ENCODE assay signal across 20 mouse cellular contexts in the genomic region with DNA sequence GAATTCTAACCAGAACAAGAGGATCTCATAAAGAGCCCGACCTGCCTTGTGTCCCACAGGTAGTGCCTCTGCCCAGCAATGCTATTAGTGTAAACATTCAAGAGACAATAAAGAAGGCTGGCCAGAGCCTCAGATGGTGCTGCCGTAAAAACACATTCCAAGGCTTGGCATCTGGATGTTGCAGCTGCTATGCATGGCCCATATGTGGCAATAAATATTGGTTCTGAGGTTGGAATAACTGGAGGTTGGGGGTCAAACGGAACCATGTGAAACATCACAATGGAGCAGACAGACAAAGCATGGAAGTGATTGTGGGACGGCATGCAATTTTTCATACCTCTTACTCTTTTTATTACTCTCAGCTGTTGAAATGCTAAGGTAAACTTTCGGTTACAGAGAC.
DNase-seq lines count a peak whose midpoint lies in the region; ATAC-seq lines count a peak whose summit lies in the region.
"Had no signal": no experiment of that assay in that cellular context is flagged by ENCODE, and none has a peak within 500 bp of the region (broad histone marks: within the 10 kb centered on the region; RNA-seq: fewer than 3 reads in every experiment).

No protein-coding gene starts in this region.

- peak overlapping the region; percentile 41 for H3K27ac ChIP-seq in limb, embryonic 12.5 days
- no peak overlapping the region for H3K27ac ChIP-seq in heart, embryonic 11.5 days (ENCODE audit: low read depth, low read length)
- H3K27ac ChIP-seq: embryonic facial prominence, embryonic 15.5 days; forebrain, embryonic 10.5 days; heart, adult 2 months; hindbrain, embryonic 10.5 days; hindbrain, embryonic 14.5 days had no signal

- DNase-seq in embryo, embryonic 11 days = peak; percentile 46
- no peak for DNase-seq in embryo, embryonic 10 days (ENCODE audit: low spot score)
- DNase-seq in forelimb bud, embryonic 11.5 days (ENCODE audit: low read depth, low spot score) = peak; percentile 79
- DNase-seq in cerebellum, adult 18-20 months = no peak
- no peak for DNase-seq in urinary bladder, postnatal 10 days (ENCODE audit: low spot score)
- DNase-seq: adrenal gland, postnatal 10 days; cerebellum, adult 11 months; cerebellum, adult 9-10 months; cerebellum, postnatal 25 days; gastrocnemius, postnatal 14 days; heart, adult 2 months had no signal

- no peak overlapping the region for H3K4me2 ChIP-seq in limb, embryonic 12.5 days
- no peak overlapping the region for H3K4me2 ChIP-seq in heart, embryonic 11.5 days
- H3K4me2 ChIP-seq: embryonic facial prominence, embryonic 15.5 days; heart, embryonic 12.5 days; hindbrain, embryonic 14.5 days had no signal

- 13% methylated on average over 5 of the region's 5 CpGs for WGBS in limb, embryonic 12.5 days
- WGBS in heart, embryonic 11.5 days (ENCODE audit: insufficient replicate concordance) = 81% methylated on average over 5 of the region's 5 CpGs

- 0 out of 2 replicates have a peak, but pooled peaks cover 6% of the 10 kb centered on the region for H3K36me3 ChIP-seq in limb, embryonic 12.5 days
- H3K36me3 ChIP-seq in heart, embryonic 11.5 days (ENCODE audit: control insufficient read depth, insufficient read depth, low read length) = no peaks in the 10 kb centered on the region
- H3K36me3 ChIP-seq: embryonic facial prominence, embryonic 15.5 days; forebrain, embryonic 10.5 days; heart, embryonic 12.5 days; hindbrain, embryonic 10.5 days had no signal

- H3K9ac ChIP-seq in limb, embryonic 12.5 days (replicated peaks) = no peak overlapping the region
- H3K9ac ChIP-seq in heart, embryonic 11.5 days (ENCODE audit: low read depth, low read length) = no peak overlapping the region
- H3K9ac ChIP-seq: embryonic facial prominence, embryonic 15.5 days; heart, embryonic 12.5 days; hindbrain, embryonic 14.5 days had no signal

- ATAC-seq in limb, embryonic 12.5 days (ENCODE audit: insufficient number of reproducible peaks, insufficient read depth, low FRiP score, low TSS enrichment, low read depth) = peak; percentile 47; the same call in 1 of the 2 replicates
- ATAC-seq in heart, embryonic 11.5 days (replicated peaks; ENCODE audit: insufficient number of reproducible peaks, low FRiP score, low TSS enrichment) = no peak
- ATAC-seq: forebrain, embryonic 14.5 days had no signal

- H3K27me3 ChIP-seq in limb, embryonic 12.5 days = no peaks in the 10 kb centered on the region
- no peaks in the 10 kb centered on the region for H3K27me3 ChIP-seq in heart, embryonic 11.5 days (ENCODE audit: control insufficient read depth, insufficient read depth, low read length)
- H3K27me3 ChIP-seq: embryonic facial prominence, embryonic 15.5 days; heart, embryonic 12.5 days had no signal

- H3K4me1 ChIP-seq in limb, embryonic 12.5 days (replicated peaks) = peaks cover 6% of the 10 kb centered on the region
- no peaks in the 10 kb centered on the region for H3K4me1 ChIP-seq in heart, embryonic 11.5 days (ENCODE audit: control insufficient read depth, insufficient read depth, low read length)
- H3K4me1 ChIP-seq: embryonic facial prominence, embryonic 15.5 days; heart, embryonic 12.5 days; hindbrain, embryonic 10.5 days had no signal

- H3K4me3 ChIP-seq in limb, embryonic 12.5 days (replicated peaks) = no peak overlapping the region
- H3K4me3 ChIP-seq in heart, embryonic 11.5 days (ENCODE audit: low read depth, low read length) = no peak overlapping the region
- H3K4me3 ChIP-seq: embryonic facial prominence, embryonic 15.5 days; erythroblast, embryonic 14.5 days; forebrain, embryonic 10.5 days; heart, adult 2 months; heart, embryonic 12.5 days; hindbrain, embryonic 10.5 days had no signal

- H3K9me3 ChIP-seq in limb, embryonic 12.5 days = peaks cover 4% of the 10 kb centered on the region; the same call in 1 of the 2 replicates
- H3K9me3 ChIP-seq in heart, embryonic 11.5 days (replicated peaks; ENCODE audit: control insufficient read depth, low read length) = no peaks in the 10 kb centered on the region
- H3K9me3 ChIP-seq: embryonic facial prominence, embryonic 15.5 days; forebrain, embryonic 10.5 days; hindbrain, embryonic 10.5 days had no signal

Comparison
In these comparisons a context has a peak if more than half of its experiments do, and no peak if none do; other contexts are left out.
1. DNase-seq: peak in embryo, embryonic 11 days (single experiment) and forelimb bud, embryonic 11.5 days (single experiment); none in embryo, embryonic 10 days (single experiment), cerebellum, adult 18-20 months (0 of 2) and urinary bladder, postnatal 10 days (single experiment).